Mouse (Mus musculus): ENCODE data around the gene Dgkg.

- TF ChIP-seq CTCF (IDR thresholded peaks at IDR 0.05; ENCODE audit: low read depth, low read length) (no peak), GATA1 (IDR thresholded peaks at IDR 0.05; ENCODE audit: borderline replicate concordance, low read length) (no peak), TAL1 (conservative IDR thresholded peaks at IDR 0.05; ENCODE audit: low read depth, low read length) (no peak), POLR2AphosphoS5 (IDR thresholded peaks at IDR 0.05; ENCODE audit: insufficient replicate concordance, low read depth, low read length) (no peak)
These were observed 159.0 kb downstream of the Dgkg start for GRCm38 (mm10) chr16:22497976-22498375.

Measured in G1E (cell line).